Comparison of ENCODE assay signal across 14 mouse cellular contexts in the genomic region with DNA sequence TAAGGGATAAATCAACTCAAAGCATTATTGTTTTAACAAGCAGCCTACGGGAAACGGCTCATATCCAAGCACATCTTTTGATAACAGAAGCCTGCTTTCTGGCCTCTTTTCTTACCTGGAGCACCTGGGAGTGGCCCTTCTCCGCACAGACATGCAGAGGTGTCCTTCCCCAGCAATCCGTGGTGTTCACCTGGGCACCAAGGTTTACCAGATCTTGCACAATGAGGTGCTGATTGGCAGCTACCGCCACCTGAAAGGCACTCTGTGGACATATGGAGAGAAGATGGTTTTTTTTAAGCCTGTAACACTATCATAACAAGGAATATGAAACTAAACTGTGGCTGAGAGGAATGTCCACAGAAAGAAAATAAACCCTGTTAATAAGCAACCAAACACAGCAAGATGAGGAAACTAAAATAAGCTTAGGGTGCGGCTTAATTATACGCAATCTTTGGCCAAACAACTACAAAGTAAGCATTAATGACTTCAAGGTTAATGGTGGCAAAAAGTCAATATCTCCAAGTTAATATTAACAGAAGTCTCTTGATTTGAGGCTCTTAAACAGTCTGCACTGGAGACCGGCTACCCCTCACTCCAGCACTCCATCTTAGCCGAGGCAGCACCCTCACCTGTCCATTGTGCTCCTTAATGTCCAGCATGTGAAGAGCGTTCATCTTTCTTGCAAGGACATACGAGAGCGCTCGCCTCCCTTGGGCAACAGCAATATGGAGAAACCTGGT. TPM values are rescaled to one million over a fixed set of nuclear protein-coding genes. Genes with fewer than 3 reads are reported as not detected.
A peak's percentile ranks its signal among the peaks of the same experiment; 100 is the strongest.
DNase-seq lines count a peak whose midpoint lies in the region; ATAC-seq and TF ChIP-seq lines count a peak whose summit lies in the region.
"Had no signal": no experiment of that assay in that cellular context is flagged by ENCODE, and none has a peak within 500 bp of the region (broad histone marks: within the 10 kb centered on the region; RNA-seq: fewer than 3 reads in every experiment).

No protein-coding gene starts in this region.

- TF ChIP-seq CTCF in kidney, adult 2 months (conservative IDR thresholded peaks at IDR 0.05; ENCODE audit: insufficient read depth, insufficient read length, low read depth, low read length), result 0 out of 2 replicates have a peak, but pooled peaks have one; percentile 5
- no peak for TF ChIP-seq CTCF in liver, postnatal 0 days (IDR thresholded peaks at IDR 0.05; ENCODE audit: low read depth)

- no peak overlapping the region for H3K4me2 ChIP-seq in liver, embryonic 15.5 days
- peak overlapping the region; percentile 2; the same call in 1 of the 2 replicates for H3K4me2 ChIP-seq in liver, postnatal 0 days (ENCODE audit: low read depth, low read length)
- H3K4me2 ChIP-seq in stomach, embryonic 15.5 days, result peak overlapping the region; percentile 24
- no peak overlapping the region for H3K4me2 ChIP-seq in midbrain, embryonic 14.5 days (ENCODE audit: low read length)
- H3K4me2 ChIP-seq: forebrain, embryonic 13.5 days; neural tube, embryonic 12.5 days had no signal

- peaks cover 4% of the 10 kb centered on the region; the same call in 1 of the 2 replicates for H3K4me1 ChIP-seq in liver, embryonic 15.5 days (replicated peaks)
- H3K4me1 ChIP-seq in kidney, adult 2 months (ENCODE audit: control insufficient read depth, insufficient read depth, low read length), result peaks cover 22% of the 10 kb centered on the region
- no peaks in the 10 kb centered on the region for H3K4me1 ChIP-seq in liver, postnatal 0 days (ENCODE audit: insufficient read depth)
- H3K4me1 ChIP-seq in stomach, embryonic 15.5 days, result peaks cover 8% of the 10 kb centered on the region; the same call in 1 of the 2 replicates
- peaks cover 4% of the 10 kb centered on the region; the same call in 1 of the 2 replicates for H3K4me1 ChIP-seq in midbrain, embryonic 14.5 days (ENCODE audit: control insufficient read depth, insufficient read depth, low read length)

- ATAC-seq in liver, embryonic 15.5 days (ENCODE audit: insufficient read depth), result peak; percentile 47; the same call in 1 of the 2 replicates
- peak; percentile 64 for ATAC-seq in liver, postnatal 0 days
- ATAC-seq in stomach, embryonic 15.5 days (ENCODE audit: insufficient read depth, low FRiP score, low read depth), result peak; percentile 84
- no peak for ATAC-seq in midbrain, embryonic 14.5 days (ENCODE audit: low FRiP score, low TSS enrichment)
- ATAC-seq: forebrain, embryonic 13.5 days had no signal

- WGBS in liver, embryonic 15.5 days (ENCODE audit: insufficient replicate concordance), result 77% methylated on average over 13 of the region's 13 CpGs
- 47% methylated on average over 13 of the region's 13 CpGs for WGBS in kidney, adult 2 months
- WGBS in liver, postnatal 0 days (ENCODE audit: insufficient replicate concordance), result 74% methylated on average over 13 of the region's 13 CpGs
- 72% methylated on average over 13 of the region's 13 CpGs for WGBS in stomach, embryonic 15.5 days
- WGBS in midbrain, embryonic 14.5 days, result 96% methylated on average over 13 of the region's 13 CpGs

- peaks cover 57% of the 10 kb centered on the region for H3K36me3 ChIP-seq in liver, embryonic 15.5 days (replicated peaks)
- H3K36me3 ChIP-seq in kidney, adult 2 months (ENCODE audit: control insufficient read depth, insufficient read depth, low read length), result peaks cover 25% of the 10 kb centered on the region
- peaks cover 62% of the 10 kb centered on the region for H3K36me3 ChIP-seq in liver, postnatal 0 days (replicated peaks; ENCODE audit: insufficient read depth, low read length)
- peaks cover 46% of the 10 kb centered on the region for H3K36me3 ChIP-seq in stomach, embryonic 15.5 days
- peaks cover 31% of the 10 kb centered on the region for H3K36me3 ChIP-seq in midbrain, embryonic 14.5 days (ENCODE audit: control insufficient read depth, insufficient read depth, low read length)

- no peak for TF ChIP-seq POLR2A in kidney, adult 2 months (IDR thresholded peaks at IDR 0.05; ENCODE audit: low read depth, low read length)

- peak; percentile 65; the same call in 1 of the 2 replicates for TF ChIP-seq EP300 in liver, postnatal 0 days (IDR thresholded peaks at IDR 0.05; ENCODE audit: low read depth)

- H3K27me3 ChIP-seq in liver, embryonic 15.5 days, result peaks cover 18% of the 10 kb centered on the region
- no peaks in the 10 kb centered on the region for H3K27me3 ChIP-seq in kidney, adult 2 months (replicated peaks; ENCODE audit: control insufficient read depth, insufficient read depth, low read length)
- no peaks in the 10 kb centered on the region for H3K27me3 ChIP-seq in liver, postnatal 0 days (ENCODE audit: insufficient read depth, low read length)
- no peaks in the 10 kb centered on the region for H3K27me3 ChIP-seq in stomach, embryonic 15.5 days (replicated peaks)
- peaks cover 9% of the 10 kb centered on the region for H3K27me3 ChIP-seq in midbrain, embryonic 14.5 days (ENCODE audit: control insufficient read depth, insufficient read depth, low read length)
- H3K27me3 ChIP-seq: neural tube, embryonic 12.5 days had no signal

- H3K27ac ChIP-seq in liver, embryonic 15.5 days (replicated peaks), result no peak overlapping the region
- peak overlapping the region; percentile 64 for H3K27ac ChIP-seq in kidney, adult 2 months (ENCODE audit: insufficient read depth, low read depth, low read length)
- H3K27ac ChIP-seq in liver, postnatal 0 days (ENCODE audit: low read depth), result no peak overlapping the region
- H3K27ac ChIP-seq in stomach, embryonic 15.5 days, result peak overlapping the region; percentile 53; the same call in 1 of the 2 replicates
- H3K27ac ChIP-seq in midbrain, embryonic 14.5 days (replicated peaks; ENCODE audit: low read depth, low read length), result no peak overlapping the region
- H3K27ac ChIP-seq: forebrain, embryonic 13.5 days; neural tube, embryonic 12.5 days had no signal

- no peak overlapping the region for H3K9ac ChIP-seq in liver, embryonic 15.5 days
- no peak overlapping the region for H3K9ac ChIP-seq in liver, postnatal 0 days (replicated peaks)
- no peak overlapping the region for H3K9ac ChIP-seq in stomach, embryonic 15.5 days
- H3K9ac ChIP-seq in midbrain, embryonic 14.5 days (replicated peaks; ENCODE audit: low read length), result no peak overlapping the region
- H3K9ac ChIP-seq: forebrain, embryonic 13.5 days; neural tube, embryonic 12.5 days had no signal

- no peak overlapping the region for H3K4me3 ChIP-seq in liver, embryonic 15.5 days (replicated peaks)
- no peak overlapping the region for H3K4me3 ChIP-seq in kidney, adult 2 months (ENCODE audit: insufficient read depth, low read depth, low read length)
- H3K4me3 ChIP-seq in liver, postnatal 0 days (ENCODE audit: low read depth, low read length), result no peak overlapping the region
- no peak overlapping the region for H3K4me3 ChIP-seq in stomach, embryonic 15.5 days (replicated peaks)
- H3K4me3 ChIP-seq in midbrain, embryonic 14.5 days (replicated peaks; ENCODE audit: low read depth, low read length), result no peak overlapping the region
- H3K4me3 ChIP-seq: forebrain, embryonic 13.5 days; neural tube, embryonic 12.5 days had no signal

- no peaks in the 10 kb centered on the region for H3K9me3 ChIP-seq in liver, embryonic 15.5 days (replicated peaks)
- no peaks in the 10 kb centered on the region for H3K9me3 ChIP-seq in liver, postnatal 0 days (ENCODE audit: low read length)
- H3K9me3 ChIP-seq in stomach, embryonic 15.5 days, result no peaks in the 10 kb centered on the region
- no peaks in the 10 kb centered on the region for H3K9me3 ChIP-seq in midbrain, embryonic 14.5 days (ENCODE audit: control insufficient read depth, low read length)
- H3K9me3 ChIP-seq: forebrain, embryonic 13.5 days; neural tube, embryonic 12.5 days had no signal

- DNase-seq in liver, result no peak
- DNase-seq in kidney, adult 2 months, result peak; percentile 86
- DNase-seq in liver, postnatal 0 days, result no peak
- no peak for DNase-seq in layer of hippocampus, adult 9-11 months
- no peak for DNase-seq in adrenal gland, postnatal 14 days
- no peak for DNase-seq in midbrain, embryonic 14.5 days
- DNase-seq: adrenal gland, postnatal 25 days; cerebellum, adult 9-11 months; right cerebral cortex, postnatal 14 days; thymus, postnatal 25 days had no signal

RNA-seq across cellular contexts. Expression of gene Nfkbiz, which starts 22.3 kb away (rescaled TPM):
- polyA plus RNA-seq in liver, embryonic 15.5 days (2015; fragmentation: Nextera tagmentation; extraction: Ambion mirVana), result 1.8 and 2.1 TPM in 2 replicates
- polyA plus RNA-seq in kidney, adult 2 months (2012; rRNA removed), result 4.7 and 5.2 TPM in 2 replicates
- 2.7 and 3.2 TPM in 2 replicates for polyA plus RNA-seq in liver, postnatal 0 days (2015; fragmentation: Nextera tagmentation; extraction: Ambion mirVana)
- polyA plus RNA-seq in stomach, embryonic 15.5 days (2015; fragmentation: Nextera tagmentation; extraction: Ambion mirVana), result 8.1 and 9.4 TPM in 2 replicates
- 8.6 and 9.9 TPM in 2 replicates for total RNA-seq in adrenal gland, postnatal 14 days (2021)
- polyA plus RNA-seq in midbrain, embryonic 14.5 days (2014; fragmentation: Nextera tagmentation; extraction: Ambion mirVana), result 1.2 and 1.3 TPM in 2 replicates

Comparison
In these comparisons a context has a peak if more than half of its experiments do, and no peak if none do; other contexts are left out.
1. H3K4me2 ChIP-seq: peak in liver, postnatal 0 days (single experiment) and stomach, embryonic 15.5 days (single experiment); none in liver, embryonic 15.5 days (single experiment) and midbrain, embryonic 14.5 days (single experiment).
2. H3K27ac ChIP-seq: peak in kidney, adult 2 months (single experiment) and stomach, embryonic 15.5 days (single experiment); none in liver, embryonic 15.5 days (single experiment), liver, postnatal 0 days (single experiment) and midbrain, embryonic 14.5 days (single experiment).